Mouse (Mus musculus) Muller cell, postnatal 12 days (primary cell): Measurements from ENCODE around the gene Ifih1.

Source experiments
- DNase-seq: peaks from one replicate; pipeline ENCODE4 v3.0.0-alpha.2; 2015; ENCODE audit errors: inconsistent ontology term

The Ifih1 gene

DNA sequence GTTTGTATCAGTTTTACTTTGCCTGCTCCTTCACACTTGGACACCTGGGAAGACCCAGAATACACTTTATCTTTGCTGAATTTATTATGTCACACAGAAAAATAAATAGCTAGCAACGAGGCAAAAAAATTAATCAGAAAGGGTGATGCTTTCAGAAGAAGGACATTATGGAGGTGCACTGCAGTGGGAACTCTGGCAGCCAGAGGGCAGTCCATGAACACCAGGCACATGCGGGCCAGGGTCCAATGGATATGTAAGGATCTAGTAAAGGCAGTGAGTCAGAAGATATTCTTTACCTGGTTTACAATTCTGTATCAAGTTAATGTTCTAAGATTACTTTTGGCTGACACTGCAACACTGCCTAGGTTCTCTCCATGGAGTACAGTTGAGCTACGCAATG lies 96.4 kb downstream of the Ifih1 start:
- no peak for DNase-seq

DNA sequence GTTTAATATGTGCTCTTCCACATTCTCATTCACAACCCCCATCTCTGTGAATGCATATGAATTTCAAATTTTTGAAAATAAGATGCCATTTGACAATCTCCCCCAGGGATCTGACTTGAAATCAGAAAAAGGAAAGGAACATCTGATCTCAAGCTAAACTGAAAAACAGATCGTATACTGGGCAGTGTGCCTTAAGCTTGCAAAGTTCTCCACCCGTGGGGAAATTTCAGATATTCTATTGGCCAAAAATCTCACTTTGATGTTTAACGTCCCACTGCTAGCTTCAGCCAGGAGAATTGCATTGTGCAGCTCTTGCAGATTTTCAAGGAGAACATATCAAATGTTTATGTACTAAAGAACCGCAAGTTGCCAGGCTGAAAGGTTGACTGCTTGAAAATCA lies 96.9 kb downstream of the Ifih1 start:
- no peak for DNase-seq

DNA sequence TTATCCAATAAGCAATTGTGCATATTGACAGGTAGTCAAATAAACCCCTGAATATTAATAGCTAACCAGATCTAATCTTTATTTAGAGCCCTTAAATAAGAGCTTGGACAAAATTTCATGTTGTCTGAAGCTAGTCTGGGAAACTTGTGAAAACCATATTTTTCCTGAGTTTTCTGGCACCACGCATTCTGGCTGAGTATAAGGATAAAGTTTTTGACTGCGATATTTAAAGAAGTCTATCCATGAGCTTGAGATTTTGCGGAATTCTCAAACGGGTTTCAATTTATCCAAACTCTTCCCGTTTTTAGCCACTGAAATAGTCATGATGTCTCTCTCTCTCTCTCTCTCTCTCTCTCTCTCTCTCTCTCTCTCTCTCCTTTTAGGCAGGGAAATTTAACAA lies 98.0 kb downstream of the Ifih1 start:
- DNase-seq: no peak
